Comparison of ENCODE assay signal across 14 mouse cellular contexts in genomic region chr3:157193141-157193540, GRCm38 (mm10).
"Had no signal": no experiment of that assay in that cellular context is flagged by ENCODE, and none has a peak within 500 bp of the region (broad histone marks: within the 10 kb centered on the region; RNA-seq: fewer than 3 reads in every experiment).

No protein-coding gene starts in this region.

- DNase-seq: right cerebral cortex, postnatal 14 days; thymus, adult 2 months; thymus, postnatal 25 days; thymus, postnatal 4 days had no signal

- H3K4me1 ChIP-seq: liver, embryonic 12.5 days; megakaryocyte, embryonic 14.5 days; neural tube, embryonic 12.5 days; stomach, embryonic 15.5 days had no signal

- H3K36me3 ChIP-seq: liver, embryonic 12.5 days; midbrain, embryonic 13.5 days; midbrain, embryonic 15.5 days; neural tube, embryonic 12.5 days; stomach, embryonic 15.5 days had no signal

- H3K9ac ChIP-seq: liver, embryonic 12.5 days; liver, embryonic 14.5 days; midbrain, embryonic 13.5 days; midbrain, embryonic 15.5 days; neural tube, embryonic 12.5 days; stomach, embryonic 15.5 days had no signal

- H3K27me3 ChIP-seq: liver, embryonic 12.5 days; megakaryocyte, embryonic 14.5 days; midbrain, embryonic 13.5 days; midbrain, embryonic 15.5 days; neural tube, embryonic 12.5 days; stomach, embryonic 15.5 days had no signal

- H3K27ac ChIP-seq: liver, embryonic 12.5 days; liver, embryonic 14.5 days; macrophage; midbrain, embryonic 13.5 days; midbrain, embryonic 15.5 days; neural tube, embryonic 12.5 days; stomach, embryonic 15.5 days; stomach, postnatal 0 days had no signal

- H3K4me2 ChIP-seq: liver, embryonic 12.5 days; midbrain, embryonic 11.5 days; midbrain, embryonic 13.5 days; midbrain, embryonic 15.5 days; neural tube, embryonic 12.5 days; stomach, embryonic 15.5 days had no signal

- ATAC-seq: liver, embryonic 12.5 days; midbrain, embryonic 13.5 days; midbrain, embryonic 15.5 days had no signal

- H3K4me3 ChIP-seq: liver, embryonic 12.5 days; megakaryocyte, embryonic 14.5 days; midbrain, embryonic 13.5 days; midbrain, embryonic 15.5 days; neural tube, embryonic 12.5 days; stomach, embryonic 15.5 days had no signal

- H3K9me3 ChIP-seq: liver, embryonic 12.5 days; megakaryocyte, embryonic 14.5 days; midbrain, embryonic 13.5 days; midbrain, embryonic 15.5 days; neural tube, embryonic 12.5 days; stomach, embryonic 15.5 days had no signal
